Mouse (Mus musculus) spleen, adult 2 months (tissue): ENCODE data around the gene Ppp4r4.

ENCODE experiments used
- CTCF ChIP-seq: fragments of 200-500 bp; IDR thresholded peaks from 2 replicates; pipeline ENCODE4 v1.5.1; 2011; ENCODE audit warnings: mild to moderate bottlenecking, inconsistent platforms; ENCODE audit not compliant: insufficient read depth, insufficient read length, insufficient replicate concordance; ENCODE audit errors: extremely low read depth
- POLR2A ChIP-seq: fragments of 200-500 bp; IDR thresholded peaks from 2 replicates; pipeline ENCODE4 v1.6.1; 2011; ENCODE audit warnings: low read depth, low read length, inconsistent platforms

DNA sequence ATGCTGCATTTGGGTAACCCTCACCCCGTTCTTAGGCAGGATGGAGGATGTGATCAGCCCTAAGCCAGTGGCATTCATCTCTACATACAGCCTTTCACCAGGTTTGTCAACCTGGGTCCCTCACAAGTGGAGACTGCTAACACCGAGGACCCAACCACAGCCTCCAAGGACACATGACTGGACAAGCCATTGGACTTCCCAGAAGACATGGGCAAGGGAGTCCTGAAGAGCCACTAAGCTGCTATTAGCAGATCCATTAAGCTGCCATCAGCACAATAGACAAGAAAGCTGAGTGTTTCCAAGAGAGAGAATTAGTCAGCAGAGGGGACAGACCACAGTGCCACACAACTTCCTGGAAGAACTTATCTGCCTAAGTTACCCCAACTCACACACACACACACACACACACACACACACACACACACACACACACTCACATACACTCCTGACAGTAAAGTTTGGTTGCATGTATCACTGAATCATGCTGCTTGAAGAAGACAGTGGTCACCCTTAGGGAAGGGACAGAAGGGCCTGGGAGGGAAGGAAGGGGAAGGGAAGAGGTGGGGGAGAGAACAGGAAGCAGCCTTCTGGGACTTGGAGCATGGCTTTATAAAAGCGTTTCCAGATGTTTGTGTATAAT, 40.9 kb upstream of the Ppp4r4 start:
- TF ChIP-seq POLR2A: no peak
- no peak for TF ChIP-seq CTCF
